Mouse (Mus musculus) kidney, postnatal 25 days (tissue): ENCODE measurements at regions not wholly inside any gene's neighbourhood (a gene's known extent, or its start where the extent isn't known, plus 50 kb on each side); places are given as distances from the start of the nearest gene placed in this dataset.
A peak's percentile ranks its signal among the peaks of the same experiment; 100 is the strongest.

Experiments used
- DNase-seq, 2 experiments: peaks; one replicate each; pipeline ENCODE4 v3.0.0; 2021; ENCODE audit warnings: mixed read lengths in 2 of 2

DNA sequence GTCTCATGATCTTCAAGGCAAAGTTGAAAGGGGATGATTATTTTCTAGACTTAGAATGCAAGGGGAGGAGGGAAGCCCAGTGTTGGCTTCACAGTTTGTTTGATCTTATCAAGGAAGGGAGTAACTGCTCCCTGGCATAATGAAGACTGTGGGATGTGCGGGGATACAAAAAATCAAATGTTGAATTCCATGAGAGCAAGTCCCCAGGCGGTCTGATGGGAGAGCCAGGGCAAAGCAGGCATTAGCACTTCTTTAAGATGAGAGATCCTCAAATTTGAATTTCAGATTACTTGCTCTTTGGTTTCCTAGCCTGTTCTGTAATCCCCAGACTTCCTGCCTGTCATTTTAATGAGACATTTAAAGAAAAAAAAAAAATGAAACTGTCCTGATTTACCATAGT, 525.6 kb upstream of the Man1a start:
- DNase-seq: no peak

DNA sequence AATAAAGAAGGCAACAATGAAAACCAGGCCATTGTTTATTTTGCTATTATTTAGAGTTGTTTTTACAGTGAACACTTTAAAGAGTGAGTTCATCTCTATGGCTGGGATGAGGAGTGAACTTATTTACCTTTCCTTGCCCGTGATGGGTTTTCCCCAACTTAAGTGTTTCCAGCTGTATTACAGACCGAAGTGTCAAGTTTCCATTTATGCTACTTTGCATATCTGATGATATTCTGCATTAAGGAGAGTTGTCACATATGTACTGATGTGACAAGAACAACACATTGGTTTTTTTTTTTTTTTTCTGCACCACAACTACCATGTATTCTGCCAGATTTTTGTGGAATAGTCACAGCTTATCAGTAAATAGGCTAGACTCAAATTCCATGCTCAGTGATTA, 518.7 kb upstream of the Man1a start:
- no peak for DNase-seq

DNA sequence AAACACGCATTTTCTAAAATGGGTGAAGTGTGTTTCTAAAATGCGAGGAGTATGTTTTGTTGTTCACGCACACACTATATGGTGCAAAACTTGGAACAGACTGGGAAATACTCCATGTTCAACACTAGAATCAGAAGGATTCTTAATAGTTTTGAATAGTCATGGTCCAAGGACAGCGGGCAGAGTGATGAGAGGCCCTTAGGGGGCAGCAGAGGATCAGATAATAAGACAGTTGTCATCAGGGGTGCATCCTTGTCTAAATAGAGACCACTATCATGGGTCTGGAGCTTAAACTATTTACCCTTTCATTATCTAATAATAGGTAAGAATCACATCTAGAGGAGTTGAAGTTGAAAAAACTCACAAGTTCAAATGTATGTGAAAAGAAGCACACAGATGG, 482.2 kb upstream of the Man1a start:
- DNase-seq: peak in 1 of 2 experiments; percentile 8

DNA sequence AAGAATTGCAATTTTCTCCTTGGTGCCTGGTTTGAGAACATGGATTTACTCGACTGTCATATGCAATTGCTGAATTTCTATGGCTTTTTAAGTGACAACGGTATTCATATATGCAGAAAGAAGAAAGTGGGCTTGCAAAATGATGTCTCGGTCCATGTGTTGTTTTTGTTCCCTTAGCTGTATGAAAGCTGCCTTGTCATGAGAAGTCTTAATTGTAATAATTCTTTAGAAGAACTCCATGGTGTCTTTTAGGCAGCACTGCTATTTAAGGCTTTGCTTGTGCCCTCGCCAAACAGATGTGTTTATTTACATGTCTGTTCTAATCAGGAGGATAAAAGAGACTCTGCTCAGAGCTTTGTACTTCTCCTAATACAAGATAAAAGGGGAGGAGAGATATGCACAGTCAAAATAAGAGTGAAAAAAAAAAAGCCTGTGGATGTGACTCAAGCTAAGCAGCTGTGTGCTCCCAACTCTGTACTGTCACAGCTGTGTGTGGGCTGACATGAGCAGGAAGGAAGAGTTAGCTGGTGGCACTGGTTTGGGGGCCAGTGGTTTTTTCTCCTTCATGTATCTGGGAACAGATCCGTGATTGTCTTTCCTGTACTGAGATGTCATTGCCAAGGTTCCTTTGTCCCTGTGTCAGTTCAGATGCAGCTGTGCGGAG, 475.5 kb upstream of the Man1a start:
- no peak for DNase-seq

DNA sequence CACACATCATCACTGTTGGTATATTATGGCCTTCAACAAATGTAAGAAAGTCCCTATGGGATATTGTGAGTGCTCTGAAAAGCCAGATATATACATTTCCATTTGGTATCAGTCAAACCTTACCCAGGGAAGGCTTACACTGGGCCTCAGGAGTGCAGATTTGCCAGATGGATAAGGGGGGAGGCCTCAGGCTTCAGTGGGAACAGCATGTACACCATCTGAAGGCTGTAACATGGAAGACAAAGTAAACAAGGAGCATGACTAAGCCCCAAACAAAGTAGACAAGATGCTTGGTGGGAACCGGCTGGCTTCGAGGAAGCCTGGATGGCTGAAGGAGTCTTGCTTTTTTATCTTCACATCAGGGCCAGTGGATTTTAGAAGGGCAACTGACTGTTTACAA, 474.3 kb upstream of the Man1a start:
- no peak for DNase-seq

DNA sequence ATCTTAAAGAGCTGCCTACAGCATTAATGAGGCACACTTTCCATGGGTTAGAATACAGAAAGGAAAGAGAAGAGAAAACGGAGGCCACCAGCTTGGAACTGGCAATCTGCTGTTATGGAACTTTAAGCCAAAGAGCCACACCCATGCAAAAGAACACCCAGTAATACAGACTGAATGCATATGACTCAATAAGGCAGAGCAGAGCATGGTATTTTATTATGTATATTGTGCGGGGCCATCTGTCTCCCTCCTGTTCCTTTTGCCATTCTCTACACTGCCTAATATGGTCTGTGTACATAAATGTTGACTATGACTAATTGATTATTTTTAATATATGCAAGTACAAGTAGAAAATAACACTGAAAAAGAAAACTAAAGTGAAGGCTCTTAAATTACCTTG, 472.6 kb upstream of the Man1a start:
- no peak for DNase-seq

DNA sequence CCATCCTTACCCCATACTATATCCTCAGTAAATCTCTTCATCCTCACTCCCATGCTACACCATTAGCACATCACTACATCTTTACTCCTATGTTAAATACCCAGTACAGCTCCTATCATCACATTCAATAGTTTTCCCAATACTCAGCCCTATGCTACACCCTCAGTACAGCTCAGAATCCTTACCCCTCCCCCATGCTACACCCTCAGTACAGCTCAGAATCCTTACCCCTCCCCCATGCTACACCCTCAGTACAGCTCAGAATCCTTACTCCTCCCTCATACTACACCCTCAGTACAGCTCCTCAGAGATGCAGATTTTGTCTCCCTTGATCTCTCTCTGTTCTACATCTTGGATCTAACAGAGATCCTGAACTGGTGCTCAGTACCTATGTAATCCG, 472.1 kb upstream of the Man1a start:
- no peak for DNase-seq

DNA sequence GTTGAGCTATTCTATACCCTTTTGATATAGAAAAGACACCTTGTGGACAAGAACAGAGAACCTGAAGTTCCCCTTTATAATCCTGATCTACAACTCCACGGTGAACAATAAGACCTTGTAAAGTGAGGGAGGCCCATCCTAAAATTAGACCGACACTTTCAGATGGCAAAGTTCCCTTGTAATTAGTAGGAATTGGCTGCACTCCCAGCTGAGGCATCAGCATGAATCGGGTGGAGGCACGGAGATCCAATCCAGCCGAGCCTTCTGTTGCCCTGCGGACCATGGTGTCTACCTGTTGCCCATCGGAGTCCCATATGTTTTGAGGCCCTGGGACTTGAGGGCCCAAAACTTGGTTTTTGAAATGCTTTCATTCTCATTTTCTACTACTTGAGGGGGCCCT, 456.2 kb upstream of the Man1a start:
- no peak for DNase-seq

DNA sequence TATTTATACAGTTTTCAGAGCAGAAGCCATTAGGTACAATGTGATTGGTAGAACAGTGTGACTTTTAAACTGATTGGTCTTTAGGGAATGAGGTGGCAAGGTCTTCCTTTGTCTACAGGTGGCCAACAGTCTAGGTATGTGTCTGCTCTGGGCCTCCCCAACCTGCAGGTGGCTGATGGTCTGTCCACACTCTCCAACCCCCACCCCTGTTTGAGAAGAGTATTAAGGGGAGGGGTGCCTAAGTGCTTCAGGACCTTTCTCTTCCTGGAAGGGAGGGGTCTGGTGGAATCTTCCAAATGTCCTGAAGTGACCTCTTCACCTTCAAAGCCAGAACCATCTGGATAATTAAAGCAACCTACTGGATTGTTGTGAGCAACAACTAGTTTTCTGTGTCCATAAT, 434.4 kb upstream of the Man1a start:
- no peak for DNase-seq

DNA sequence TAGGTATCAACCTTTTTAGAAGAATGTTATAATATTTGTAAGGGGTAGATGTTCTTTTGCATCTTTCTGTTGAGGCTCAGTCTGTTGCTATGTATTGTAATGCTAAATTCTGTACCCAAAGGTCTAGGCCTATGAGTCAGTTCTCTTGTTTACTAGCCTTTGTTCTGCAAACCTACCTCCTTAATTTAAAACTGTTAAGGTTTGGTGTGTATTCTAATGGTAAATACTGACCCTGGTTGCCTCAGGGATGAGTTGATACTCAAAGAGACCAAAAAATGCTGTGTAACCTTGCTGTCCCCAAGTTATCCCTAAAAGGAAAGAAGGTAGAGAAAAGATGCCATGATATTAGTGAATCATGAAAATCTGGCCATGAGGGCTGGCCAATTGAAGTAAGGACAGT, 433.4 kb upstream of the Man1a start:
- DNase-seq: no peak
